Mouse (Mus musculus) thymus, postnatal 36 days (tissue): ENCODE measurements around the gene Cdc123.
"Not testable (repeated sequence)": the region's sequence is repeated elsewhere in the genome, so short reads cannot be mapped to it uniquely, and the experiment has no call there.

Experiments used
- DNase-seq, 2 experiments: peaks; one replicate each; pipeline ENCODE4 v3.0.0; 2022; ENCODE audit warnings: mixed read lengths in 2 of 2

The Cdc123 gene

DNA sequence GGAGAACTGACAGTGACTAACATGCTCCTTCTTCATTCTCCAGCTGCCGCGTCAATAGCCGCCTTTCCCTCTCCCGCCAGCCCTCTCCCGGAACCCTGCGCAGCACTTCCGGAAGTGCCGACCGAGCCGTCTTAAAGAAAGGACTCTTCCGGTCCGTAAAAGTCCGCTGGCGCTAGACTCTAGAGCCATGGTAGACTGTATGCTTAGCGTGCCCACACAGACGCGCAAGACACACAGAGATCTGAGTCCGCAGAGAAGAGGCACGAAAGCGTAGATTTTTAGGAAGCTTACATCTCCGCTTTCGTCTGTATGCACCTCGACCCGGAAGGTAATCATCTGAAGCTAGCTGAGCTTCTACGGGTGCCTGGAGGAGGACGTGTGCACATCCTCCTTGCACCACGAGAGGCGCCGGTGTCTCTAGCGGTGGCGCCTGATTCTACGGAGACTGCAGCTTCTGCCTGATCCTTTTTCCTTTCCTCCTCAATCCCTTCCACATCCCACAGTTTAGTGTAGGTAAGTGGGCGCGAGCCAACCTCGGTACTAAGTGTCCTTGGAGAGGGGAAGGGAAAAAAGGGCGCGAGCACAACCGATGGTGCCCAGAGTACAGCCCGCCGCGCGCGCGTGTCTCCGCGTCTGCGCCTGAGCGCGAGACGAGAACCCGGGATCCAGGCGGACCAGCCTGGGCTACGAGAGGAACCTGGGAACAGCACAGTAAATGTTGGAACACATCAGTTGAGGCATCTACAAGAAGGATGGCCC lies at the start of gene Cdc123, which contains the start of gene Nudt5:
TSS of gene Cdc123 (minus strand) at position 292 of the 759 bp plus-strand sequence.
TSS of gene Nudt5 (plus strand) at position 147 of the 759 bp plus-strand sequence.
- peak; percentile 84 to 85 for DNase-seq

GRCm38 (mm10) chr2:5894296-5894695 lies 49.3 kb upstream of the Cdc123 start:
- no peak for DNase-seq

DNA sequence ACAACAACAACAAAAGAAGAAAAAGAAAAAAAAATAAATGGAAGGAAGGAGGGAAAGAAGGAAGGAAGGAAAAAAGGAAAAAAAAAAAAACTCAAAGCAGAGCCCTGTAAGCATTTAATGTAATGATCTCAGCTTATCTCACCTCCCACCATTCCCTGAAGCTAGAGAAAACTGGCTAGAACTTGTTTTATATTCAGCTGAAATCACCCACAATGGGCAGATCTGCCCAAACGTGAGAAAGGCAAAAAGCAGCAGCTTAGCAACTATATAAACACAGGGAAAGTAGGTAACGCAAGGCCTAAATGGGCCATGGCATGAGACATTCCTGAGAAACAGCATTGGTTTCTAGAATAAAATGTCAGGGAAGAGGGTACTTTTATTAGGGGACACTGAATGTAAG lies 44.4 kb upstream of the Cdc123 start:
- DNase-seq: no peak

- DNase-seq: no peak
Measured at GRCm38 (mm10) chr2:5888865-5889264, 43.9 kb upstream of the Cdc123 start.

DNA sequence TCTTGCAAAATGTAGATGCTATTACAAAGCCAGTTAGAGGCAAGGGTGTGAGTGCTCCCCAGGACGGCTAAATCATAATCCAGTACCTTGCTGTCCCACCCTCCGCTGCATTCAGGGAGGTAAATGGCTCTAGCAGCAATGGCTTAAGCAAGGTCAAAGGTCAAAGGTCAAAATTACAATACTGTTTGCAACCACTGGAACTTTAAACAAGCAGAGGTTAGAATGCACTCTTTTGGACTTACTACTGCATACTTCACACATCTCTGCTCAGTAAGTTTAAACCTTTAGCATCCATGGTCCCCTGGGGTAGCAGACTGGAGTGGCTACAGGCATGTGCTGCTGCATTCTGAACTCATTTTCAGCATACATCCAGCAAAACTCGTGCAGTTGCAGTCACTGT lies 32.5 kb upstream of the Cdc123 start:
- no peak for DNase-seq

GRCm38 (mm10) chr2:5869746-5870145 lies 24.8 kb upstream of the Cdc123 start:
- no peak for DNase-seq

DNA sequence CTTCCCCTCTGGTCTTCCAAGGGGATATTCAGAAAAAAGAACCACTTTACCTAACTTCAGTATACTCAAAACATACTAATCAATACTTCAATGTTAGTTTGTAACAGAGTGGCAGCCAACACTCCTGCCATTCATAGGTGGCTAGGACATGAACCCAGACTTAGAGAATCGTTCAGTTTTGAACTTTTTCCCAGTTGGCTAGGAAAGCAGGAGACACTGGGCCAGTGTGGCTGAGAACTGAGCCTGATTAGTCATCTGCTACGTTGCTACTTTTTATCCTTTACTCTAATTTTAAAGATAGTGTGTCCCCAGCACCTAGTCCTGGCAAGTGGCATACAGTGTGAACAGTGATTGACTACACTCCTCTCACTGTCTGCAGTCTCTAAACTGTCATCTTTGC lies 22.7 kb upstream of the Cdc123 start:
- DNase-seq: no peak

GRCm38 (mm10) chr2:5862834-5863233 lies 17.9 kb upstream of the Cdc123 start, which contains the start of gene Gm13199:
TSS of gene Gm13199 (minus strand) at chr2:5862934.
- DNase-seq: no peak

DNA sequence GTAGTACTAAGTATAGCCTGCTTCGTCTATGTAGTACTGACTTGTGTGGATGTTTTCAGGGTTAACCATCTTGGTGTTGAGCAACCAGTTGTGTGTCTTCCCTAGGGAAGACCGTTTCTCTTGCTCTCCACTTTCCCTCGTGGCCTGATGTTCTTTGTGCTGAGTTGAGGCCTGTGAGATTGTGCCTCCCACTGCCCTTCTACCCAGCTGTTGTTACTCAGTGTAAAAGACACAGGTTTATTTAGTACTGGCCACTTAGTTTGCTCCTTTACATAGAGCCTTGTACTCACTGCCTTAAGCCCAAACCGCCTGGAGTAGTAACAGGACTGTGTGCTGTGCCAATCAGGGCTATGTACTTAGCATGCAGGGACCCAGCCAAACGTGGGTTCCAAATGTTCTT lies 6.9 kb upstream of the Cdc123 start:
- DNase-seq: no peak

DNA sequence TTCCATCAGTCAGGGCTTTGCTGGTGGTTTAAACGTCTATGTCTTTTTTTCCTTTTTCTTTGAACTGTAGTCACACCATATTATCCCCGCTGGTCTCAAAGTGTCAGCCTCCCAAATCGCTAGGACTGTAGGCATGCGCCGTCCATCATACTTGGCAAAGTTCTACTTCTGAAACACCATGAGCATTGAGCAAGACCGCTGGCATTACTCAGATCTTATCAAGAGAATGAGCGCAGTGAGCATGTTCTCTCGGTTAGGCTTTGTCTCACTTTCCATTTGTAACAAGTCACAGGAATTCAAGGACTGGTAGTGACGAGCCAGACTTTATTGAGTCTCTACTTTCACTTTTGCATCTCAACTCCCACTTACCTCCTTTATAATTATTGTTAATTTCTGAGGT lies 6.2 kb upstream of the Cdc123 start:
- DNase-seq: no peak

- no peak for DNase-seq
Measured at GRCm38 (mm10) chr2:5845826-5846225, 862 bp upstream of the Cdc123 start.

DNA sequence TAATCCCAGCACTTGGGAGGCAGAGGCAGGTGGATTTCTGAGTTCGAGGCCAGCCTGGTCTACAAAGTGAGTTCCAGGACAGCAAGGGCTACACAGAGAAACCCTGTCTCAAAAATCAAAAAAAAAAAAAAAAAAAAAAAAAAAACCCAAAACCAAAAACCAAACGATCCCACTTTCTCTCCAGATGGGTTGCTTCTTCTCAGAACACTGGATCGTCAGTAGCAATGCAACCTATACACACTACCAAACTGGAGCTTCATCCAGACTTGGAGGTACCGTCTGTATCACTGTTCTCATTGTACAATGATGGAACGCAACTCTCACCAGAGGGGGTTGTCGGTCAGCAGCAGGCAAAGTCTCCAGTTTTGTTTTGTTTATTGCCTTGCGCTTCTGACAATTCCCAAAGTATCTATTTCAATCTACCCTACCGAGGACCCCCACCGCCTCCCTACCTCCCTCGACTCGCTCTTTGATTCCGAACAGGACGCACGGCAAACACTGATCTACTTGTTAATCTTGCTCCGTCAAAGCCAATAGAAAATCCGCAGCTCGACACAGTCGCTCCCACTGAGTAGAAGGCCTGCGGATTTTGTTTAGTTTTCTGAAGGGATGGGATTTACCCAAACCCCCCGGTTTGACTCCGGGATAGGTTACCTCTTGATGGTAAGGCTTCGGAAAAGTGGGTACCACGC lies 637 bp downstream of the Cdc123 start:
- DNase-seq: no peak

DNA sequence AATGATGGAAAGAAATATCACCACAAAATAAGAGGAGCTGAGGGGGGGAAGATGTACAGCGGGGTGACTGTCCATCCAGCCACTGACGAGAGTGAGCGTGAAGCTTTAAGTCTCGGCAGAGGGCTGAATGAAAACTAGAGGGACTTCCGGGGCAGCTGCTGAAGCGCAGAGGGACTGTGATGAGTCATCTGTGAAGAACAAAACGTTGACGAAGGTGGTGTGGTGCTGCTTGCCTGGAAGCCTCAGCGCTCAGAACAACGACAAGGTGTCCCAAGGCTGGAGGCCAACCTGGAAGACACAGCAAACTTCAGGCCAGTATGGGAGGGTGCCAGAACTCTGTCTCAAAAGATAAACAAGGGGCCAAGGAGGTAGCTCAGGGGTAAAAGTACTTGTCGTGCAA lies 4.1 kb downstream of the Cdc123 start:
- DNase-seq: no peak

GRCm38 (mm10) chr2:5825265-5825913 lies 19.6 kb downstream of the Cdc123 start:
- no peak for DNase-seq

- no peak for DNase-seq
Measured at GRCm38 (mm10) chr2:5824685-5825084, 20.3 kb downstream of the Cdc123 start.

DNA sequence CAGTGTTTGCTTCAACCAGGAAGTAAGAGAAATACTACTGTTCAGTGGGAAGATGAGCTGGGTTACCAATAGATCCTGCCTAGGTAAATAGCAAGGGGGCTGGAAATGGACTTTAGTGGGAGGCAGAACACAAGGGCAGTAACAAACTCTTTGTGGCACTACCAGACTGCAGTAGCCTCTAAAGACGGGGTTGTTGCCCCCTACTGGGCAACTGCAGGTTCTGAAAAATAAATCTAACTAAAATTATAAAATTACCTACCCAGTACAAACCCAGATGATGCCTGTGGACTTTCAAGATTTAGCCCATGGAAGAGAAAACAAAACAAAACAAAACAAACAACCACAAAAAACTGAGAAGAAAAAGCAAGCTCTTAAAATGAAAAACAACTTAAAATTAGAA lies 20.8 kb downstream of the Cdc123 start:
- DNase-seq: no peak

GRCm38 (mm10) chr2:5822449-5822848 lies 22.5 kb downstream of the Cdc123 start:
- no peak for DNase-seq

GRCm38 (mm10) chr2:5821264-5821663 lies 23.7 kb downstream of the Cdc123 start:
- no peak for DNase-seq

DNA sequence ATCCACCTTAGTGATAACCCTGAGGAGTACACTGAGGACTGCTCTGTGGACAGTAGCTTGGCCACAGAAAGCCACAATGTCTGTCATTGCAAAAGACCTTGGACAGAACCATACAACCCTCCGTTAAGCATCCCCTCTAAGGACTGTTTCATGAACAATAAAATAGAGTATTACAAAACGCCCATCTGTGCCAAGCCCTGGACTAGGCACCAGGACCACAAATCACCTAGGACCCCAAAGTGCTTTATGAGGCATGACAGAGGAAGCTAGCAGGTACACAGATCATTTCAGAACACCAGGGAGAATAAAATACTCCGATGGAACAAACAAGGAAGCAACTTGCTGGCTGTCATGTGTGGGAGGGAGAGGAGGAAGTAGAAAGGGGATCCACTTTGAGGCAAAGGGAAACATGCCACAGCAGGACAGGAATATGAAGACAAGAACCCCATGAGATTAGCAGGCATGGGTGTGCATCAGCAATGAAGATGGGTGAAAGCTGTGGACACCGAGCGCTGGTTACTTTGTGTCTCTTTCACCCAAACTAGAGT lies 33.7 kb downstream of the Cdc123 start:
- no peak for DNase-seq

DNA sequence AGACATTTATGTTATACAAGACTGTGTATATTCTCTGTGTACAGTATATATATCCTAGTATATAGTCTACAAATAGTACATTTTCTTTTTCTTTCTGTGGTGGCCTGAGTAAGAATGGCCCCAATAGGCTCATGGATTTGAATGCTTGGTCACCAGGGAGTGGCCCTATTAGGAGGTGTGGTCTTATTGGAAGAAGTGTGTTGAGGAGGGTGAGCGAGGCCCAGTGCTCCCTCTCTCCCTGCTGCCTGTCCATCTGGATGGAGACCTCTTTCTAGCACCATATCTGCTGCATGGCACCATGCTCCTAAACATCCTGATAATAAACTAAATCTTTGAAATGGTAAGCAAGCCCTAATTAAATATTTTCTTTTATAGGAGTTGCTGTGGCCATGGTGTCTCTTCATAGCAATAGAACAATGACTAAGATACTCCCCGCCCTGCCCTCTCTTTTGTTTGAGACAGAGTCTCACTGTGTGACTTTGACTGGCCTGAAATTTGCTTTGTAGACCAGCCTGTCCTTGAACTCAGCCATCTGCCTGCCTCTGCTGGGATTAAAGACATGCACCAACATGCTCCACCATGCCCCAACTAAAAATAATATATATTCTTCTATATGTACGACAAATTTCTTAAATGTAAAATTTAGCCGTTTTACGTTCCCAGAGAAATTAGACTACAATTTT lies 34.8 kb downstream of the Cdc123 start:
- no peak for DNase-seq

GRCm38 (mm10) chr2:5806201-5806600 lies 38.8 kb downstream of the Cdc123 start:
- DNase-seq: not testable (repeated sequence)

DNA sequence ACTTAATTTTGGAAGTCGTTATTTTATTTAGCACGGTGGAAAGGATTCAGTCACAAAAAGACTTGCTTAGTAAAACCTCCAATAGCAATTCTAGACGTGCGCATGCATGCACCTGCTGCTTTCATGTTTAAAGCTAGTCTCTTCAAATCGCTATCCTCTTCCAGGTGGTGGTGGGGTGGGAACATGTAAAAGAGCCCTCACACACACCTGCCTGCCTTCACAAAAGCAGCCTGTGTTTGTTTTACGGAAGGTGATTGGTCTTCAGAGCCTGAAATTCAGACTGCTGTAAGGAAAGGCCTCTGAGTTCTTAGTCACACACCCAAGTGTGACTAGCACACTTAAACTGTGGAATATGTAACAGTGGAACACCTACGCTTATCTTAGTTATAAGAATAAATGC lies 39.7 kb downstream of the Cdc123 start:
- DNase-seq: no peak
